Comparison of ENCODE assay signal across 9 mouse cellular contexts in the genomic region with DNA sequence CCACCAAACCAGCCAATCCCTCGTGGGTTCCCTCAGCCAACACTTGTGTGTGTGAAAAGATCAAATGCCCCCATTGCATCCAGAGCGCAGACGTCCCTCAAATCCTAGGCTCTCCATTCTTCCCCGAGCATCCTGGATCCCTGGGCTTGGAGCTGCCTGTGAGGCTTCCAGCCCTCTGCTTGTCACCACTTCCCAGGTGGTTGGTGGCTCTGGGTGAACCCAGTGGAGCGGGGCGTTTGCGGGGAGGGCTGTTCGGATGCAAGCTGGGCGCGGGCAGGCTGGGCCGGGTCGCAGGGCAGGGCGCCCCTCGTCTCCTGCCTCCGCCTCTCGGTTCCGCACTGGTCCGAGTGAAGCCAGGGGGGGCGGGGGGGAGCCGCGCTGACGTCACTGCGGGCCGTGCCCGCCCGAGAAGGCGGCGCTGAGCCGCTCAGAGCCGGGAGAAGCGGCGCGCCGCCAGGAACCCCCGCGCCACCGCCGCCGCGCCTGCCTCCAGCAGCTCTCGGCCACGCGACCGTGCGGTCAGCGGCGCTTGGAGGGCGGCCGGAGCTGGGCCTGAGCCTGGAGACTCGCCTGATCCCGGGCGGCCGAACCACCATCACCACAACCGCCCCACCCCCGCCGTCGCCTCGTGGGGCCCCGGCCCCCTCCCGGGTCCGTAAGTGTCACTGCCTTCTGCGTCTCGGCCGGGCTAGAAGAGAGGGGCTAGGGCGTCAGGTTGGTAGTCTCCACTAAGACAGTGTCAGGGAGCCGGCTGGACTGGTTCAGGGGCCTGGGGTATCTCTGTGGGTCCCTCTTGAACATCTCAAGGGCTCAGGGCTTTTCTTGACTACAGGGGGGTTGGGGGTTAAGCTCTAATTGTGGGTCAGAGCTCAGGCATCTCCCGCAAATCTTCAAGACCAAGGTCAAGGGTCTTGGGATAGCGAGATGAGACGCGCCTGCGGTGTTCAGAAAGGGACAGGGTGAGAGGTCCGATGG. TPM values are rescaled to one million over a fixed set of nuclear protein-coding genes. Genes with fewer than 3 reads are reported as not detected.
DNase-seq lines count a peak whose midpoint lies in the region; ATAC-seq lines count a peak whose summit lies in the region.
"Had no signal": no experiment of that assay in that cellular context is flagged by ENCODE, and none has a peak within 500 bp of the region (broad histone marks: within the 10 kb centered on the region; RNA-seq: fewer than 3 reads in every experiment).

No protein-coding gene starts in this region.

- no peak overlapping the region for H3K27ac ChIP-seq in heart, embryonic 11.5 days (ENCODE audit: low read depth, low read length)
- H3K27ac ChIP-seq in forebrain, embryonic 13.5 days, result peak overlapping the region; percentile 100
- no peak overlapping the region for H3K27ac ChIP-seq in limb, embryonic 12.5 days

- H3K9me3 ChIP-seq in heart, embryonic 11.5 days (replicated peaks; ENCODE audit: control insufficient read depth, low read length), result no peaks in the 10 kb centered on the region
- no peaks in the 10 kb centered on the region for H3K9me3 ChIP-seq in forebrain, embryonic 13.5 days (replicated peaks)
- no peaks in the 10 kb centered on the region for H3K9me3 ChIP-seq in limb, embryonic 12.5 days

- peak overlapping the region; percentile 33 for H3K4me2 ChIP-seq in heart, embryonic 11.5 days
- H3K4me2 ChIP-seq in forebrain, embryonic 13.5 days, result peak overlapping the region; percentile 99
- H3K4me2 ChIP-seq in limb, embryonic 12.5 days, result peak overlapping the region; percentile 38

- no peak overlapping the region for H3K9ac ChIP-seq in heart, embryonic 11.5 days (ENCODE audit: low read depth, low read length)
- peak overlapping the region; percentile 100 for H3K9ac ChIP-seq in forebrain, embryonic 13.5 days
- H3K9ac ChIP-seq in limb, embryonic 12.5 days (replicated peaks), result no peak overlapping the region

- no peak for DNase-seq in heart, postnatal 4 days
- peak; percentile 92 for DNase-seq in brain, adult 2 months (ENCODE audit: low read depth, low spot score)
- peak; percentile 67 to 72 for DNase-seq in right cerebral cortex, postnatal 36 days (ENCODE audit: low spot score in 2 of 2)
- no peak for DNase-seq in urinary bladder, adult 2 months (ENCODE audit: low spot score)
- no peak for DNase-seq in lung, postnatal 25 days (ENCODE audit: low spot score)

- ATAC-seq in heart, embryonic 11.5 days (replicated peaks; ENCODE audit: insufficient number of reproducible peaks, low FRiP score, low TSS enrichment), result no peak
- ATAC-seq in forebrain, embryonic 13.5 days, result peak; percentile 73
- ATAC-seq in limb, embryonic 12.5 days (ENCODE audit: insufficient number of reproducible peaks, insufficient read depth, low FRiP score, low TSS enrichment, low read depth), result no peak

- H3K4me1 ChIP-seq in heart, embryonic 11.5 days (ENCODE audit: control insufficient read depth, insufficient read depth, low read length), result peaks cover 7% of the 10 kb centered on the region
- H3K4me1 ChIP-seq in forebrain, embryonic 13.5 days, result peaks cover 47% of the 10 kb centered on the region
- H3K4me1 ChIP-seq in limb, embryonic 12.5 days (replicated peaks), result peaks cover 20% of the 10 kb centered on the region

- WGBS in heart, embryonic 11.5 days (ENCODE audit: insufficient replicate concordance), result under 1% methylated on average over 66 of the region's 72 CpGs
- WGBS in forebrain, embryonic 13.5 days, result 0% methylated on average over 38 of the region's 72 CpGs
- WGBS in limb, embryonic 12.5 days, result 1% methylated on average over 72 of the region's 72 CpGs

- H3K4me3 ChIP-seq in heart, embryonic 11.5 days (ENCODE audit: low read depth, low read length), result peak overlapping the region; percentile 21
- peak overlapping the region; percentile 99 for H3K4me3 ChIP-seq in forebrain, embryonic 13.5 days
- H3K4me3 ChIP-seq in limb, embryonic 12.5 days (replicated peaks), result peak overlapping the region; percentile 17
- H3K4me3 ChIP-seq: myocyte had no signal

- H3K27me3 ChIP-seq in heart, embryonic 11.5 days (ENCODE audit: control insufficient read depth, insufficient read depth, low read length), result peaks cover 99% of the 10 kb centered on the region
- no peaks in the 10 kb centered on the region for H3K27me3 ChIP-seq in forebrain, embryonic 13.5 days
- H3K27me3 ChIP-seq in limb, embryonic 12.5 days, result peaks cover 100% of the 10 kb centered on the region

- H3K36me3 ChIP-seq in heart, embryonic 11.5 days (ENCODE audit: control insufficient read depth, insufficient read depth, low read length), result no peaks in the 10 kb centered on the region
- peaks cover 20% of the 10 kb centered on the region for H3K36me3 ChIP-seq in forebrain, embryonic 13.5 days (ENCODE audit: poor library complexity, severe bottlenecking)
- H3K36me3 ChIP-seq in limb, embryonic 12.5 days, result no peaks in the 10 kb centered on the region

RNA-seq across cellular contexts. Expression of gene Polg, which starts 33.7 kb away (rescaled TPM):
- 23.9 and 28.1 TPM in 2 replicates for polyA plus RNA-seq in heart, embryonic 11.5 days (2014; fragmentation: Nextera tagmentation; extraction: Ambion mirVana)
- total RNA-seq in heart, postnatal 4 days (2021), result 10 to 100 TPM; 55.9 to 61.3 TPM
- 29.7 and 30.4 TPM in 2 replicates for polyA plus RNA-seq in forebrain, embryonic 13.5 days (2015; fragmentation: Nextera tagmentation; extraction: Ambion mirVana)
- polyA plus RNA-seq in limb, embryonic 12.5 days (2016; fragmentation: Nextera tagmentation; extraction: Ambion mirVana), result 50.4 and 53.3 TPM in 2 replicates
- polyA plus RNA-seq in urinary bladder, adult 2 months (2012; rRNA removed), result 50.9 and 56.0 TPM in 2 replicates

Comparison
In these comparisons a context has a peak if more than half of its experiments do, and no peak if none do; other contexts are left out.
1. H3K4me2 ChIP-seq: peak in every context shown above with its lines; median percentile 99 in forebrain, embryonic 13.5 days; 38 in limb, embryonic 12.5 days; 33 in heart, embryonic 11.5 days.
2. H3K4me3 ChIP-seq: peak in every context shown above with its lines; median percentile 99 in forebrain, embryonic 13.5 days; 21 in heart, embryonic 11.5 days; 17 in limb, embryonic 12.5 days.
3. DNase-seq: peak in brain, adult 2 months (single experiment) and right cerebral cortex, postnatal 36 days (2 of 2); none in heart, postnatal 4 days (single experiment), urinary bladder, adult 2 months (single experiment) and lung, postnatal 25 days (single experiment).